Mouse (Mus musculus) testis, adult 2 months (tissue): ENCODE measurements around the gene Inip.

ENCODE experiments used
- CTCF ChIP-seq: fragments of 200-500 bp; IDR thresholded peaks from 2 replicates; pipeline ENCODE4 v1.5.1; 2012; ENCODE audit warnings: low read depth, mild to moderate bottlenecking, inconsistent platforms, low read length, moderate library complexity; ENCODE audit not compliant: control insufficient read depth, insufficient read depth, insufficient replicate concordance
- POLR2A ChIP-seq: fragments of 200-500 bp; IDR thresholded peaks from 2 replicates; pipeline ENCODE4 v1.6.1; 2012; ENCODE audit warnings: low read depth, mild to moderate bottlenecking, inconsistent platforms, low read length, moderate library complexity; ENCODE audit not compliant: control insufficient read depth

- TF ChIP-seq POLR2A (no peak), CTCF (no peak)
Observed at GRCm38 (mm10) chr4:59739321-59739720, 62.1 kb downstream of the Inip start.
